Mouse (Mus musculus) spleen, postnatal 0 days (tissue): Measurements from ENCODE around the gene Coil. TPM values are rescaled to one million over a fixed set of nuclear protein-coding genes. Genes with fewer than 3 reads are reported as not detected.

Experiments used
- polyA plus RNA-seq: library from polyadenylated mRNA; unstranded; fragments of >200 nt; fragmentation: Nextera tagmentation; extraction: Ambion mirVana; gene quantifications from 2 replicates; pipeline ENCODE4 v1.2.1, GENCODE M21; 2015

Gene Coil
- 5.2 and 5.6 TPM in 2 replicates for polyA plus RNA-seq

GRCm38 (mm10) chr11:88970202-88970732, at the start of gene Coil:
Gene Coil (plus strand): TSS chr11:88970252.

GRCm38 (mm10) chr11:88955217-88955969, 14.7 kb upstream of the Coil start, which contains the start of gene Scpep1:
Gene Scpep1 (minus strand): TSS chr11:88955465.

GRCm38 (mm10) chr11:88966881-88967361, 3.1 kb upstream of the Coil start, which contains the start of gene Elobl:
Gene Elobl (minus strand): TSS chr11:88966931.

GRCm38 (mm10) chr11:88998974-88999722, 29.1 kb downstream of the Coil start, which contains the start of gene Trim25:
Gene Trim25 (plus strand): TSS chr11:88999376.

Other genes with a start within 250 kb of the Coil start
- 5.0 and 6.0 TPM in 2 replicates for gene Akap1, start 105.7 kb upstream of the Coil start, polyA plus RNA-seq
- 25.7 and 29.5 TPM in 2 replicates for gene Scpep1, start 14.8 kb upstream of the Coil start, polyA plus RNA-seq
- not detected in 2 replicates for gene Elobl, start 3.3 kb upstream of the Coil start, polyA plus RNA-seq
- 23.6 and 28.9 TPM in 2 replicates for gene Trim25, start 29.1 kb downstream of the Coil start, polyA plus RNA-seq
- gene Dgke, start 96.6 kb downstream of the Coil start, polyA plus RNA-seq, result 1.7 and 2.4 TPM in 2 replicates
- 0.89 and 1.4 TPM in 2 replicates for gene Gm525, start 103.6 kb downstream of the Coil start, polyA plus RNA-seq